Mouse (Mus musculus): ENCODE measurements at regions not wholly inside any gene's neighbourhood (a gene's known extent, or its start where the extent isn't known, plus 50 kb on each side); places are given as distances from the start of the nearest gene placed in this dataset.
A peak's percentile ranks its signal among the peaks of the same experiment; 100 is the strongest.

DNA sequence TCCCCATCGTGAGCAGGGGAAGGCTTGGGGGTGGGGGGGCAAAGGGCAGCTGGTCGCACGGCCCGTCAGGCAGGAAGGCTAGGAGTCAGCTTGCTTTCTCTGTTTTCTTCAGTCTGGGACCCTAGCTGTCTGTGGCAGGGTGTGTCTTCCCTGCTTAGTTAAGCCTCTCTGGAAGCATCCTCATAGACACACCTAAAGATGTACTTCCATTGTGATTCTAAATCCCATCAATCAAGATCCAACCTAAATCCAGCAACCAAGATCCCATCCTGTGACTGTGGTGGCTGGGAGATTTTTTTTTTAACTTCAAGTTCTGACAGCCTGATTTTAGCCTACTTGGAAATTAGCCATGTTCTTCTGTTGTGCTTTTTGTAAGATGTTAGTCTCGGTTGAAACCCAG, 69.9 kb upstream of the Ankrd55 start:
- DNase-seq (ENCODE audit: low read depth, low spot score) = peak; percentile 36

DNA sequence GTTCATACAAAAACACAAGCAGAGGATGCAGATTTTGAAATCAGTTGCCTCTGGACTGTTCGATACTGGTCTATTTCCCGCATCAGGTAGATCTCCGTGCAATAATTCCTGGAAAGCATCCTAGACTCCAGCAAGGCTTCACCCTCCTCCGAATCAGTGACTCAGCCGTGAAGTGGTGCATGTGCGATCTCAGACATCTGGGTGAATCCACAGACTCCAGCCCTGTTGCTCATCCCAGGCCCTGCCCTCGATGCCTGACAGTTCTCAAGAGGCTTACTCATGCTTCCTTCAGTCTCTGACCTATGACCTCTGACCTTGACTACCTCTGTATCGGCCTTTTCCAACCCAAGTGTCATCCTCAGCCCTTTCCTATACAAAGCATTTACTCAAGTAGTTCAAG, 68.1 kb upstream of the Ankrd55 start:
- DNase-seq (ENCODE audit: low read depth, low spot score) = no peak

DNA sequence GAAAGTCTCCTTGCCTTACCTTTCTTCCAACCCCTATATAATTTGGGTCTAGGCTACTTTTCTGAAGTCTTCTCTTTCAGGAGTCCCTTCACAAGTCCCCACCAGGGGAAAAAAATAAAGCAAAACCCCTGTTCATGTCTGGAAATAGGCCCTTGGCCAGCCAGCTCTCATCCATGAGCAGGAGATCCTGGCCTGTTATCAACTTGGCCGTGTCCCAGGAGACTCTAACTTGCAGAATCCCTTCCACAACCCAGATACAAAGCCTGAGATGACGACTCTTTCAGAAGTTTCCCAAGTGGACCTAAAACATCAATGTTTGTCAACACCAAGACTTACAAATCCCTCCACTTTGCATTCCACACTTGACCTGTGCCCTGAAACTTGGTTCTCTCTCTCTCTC, 64.6 kb upstream of the Ankrd55 start:
- no peak for DNase-seq (ENCODE audit: low read depth, low spot score)

DNA sequence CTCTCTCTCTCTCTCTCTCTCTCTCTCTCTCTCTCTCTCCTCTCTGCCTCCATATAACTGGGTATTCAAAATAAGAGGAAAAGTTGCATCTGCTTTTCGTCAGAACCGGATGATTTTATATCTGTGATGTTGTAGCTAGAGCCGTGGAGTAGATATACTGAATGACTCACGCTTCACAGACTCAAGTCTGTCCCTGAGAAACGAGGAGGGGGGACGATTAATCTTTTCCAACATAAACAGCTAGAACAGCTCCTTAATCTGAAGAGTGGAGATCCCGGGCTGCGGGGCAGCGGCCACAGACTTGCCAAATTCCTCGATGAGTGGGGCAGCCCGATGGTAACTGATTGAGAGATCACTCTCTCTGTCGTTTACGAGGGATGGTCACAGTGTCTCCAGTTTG, 60.5 kb upstream of the Ankrd55 start:
- no peak for DNase-seq (ENCODE audit: low read depth, low spot score)

DNA sequence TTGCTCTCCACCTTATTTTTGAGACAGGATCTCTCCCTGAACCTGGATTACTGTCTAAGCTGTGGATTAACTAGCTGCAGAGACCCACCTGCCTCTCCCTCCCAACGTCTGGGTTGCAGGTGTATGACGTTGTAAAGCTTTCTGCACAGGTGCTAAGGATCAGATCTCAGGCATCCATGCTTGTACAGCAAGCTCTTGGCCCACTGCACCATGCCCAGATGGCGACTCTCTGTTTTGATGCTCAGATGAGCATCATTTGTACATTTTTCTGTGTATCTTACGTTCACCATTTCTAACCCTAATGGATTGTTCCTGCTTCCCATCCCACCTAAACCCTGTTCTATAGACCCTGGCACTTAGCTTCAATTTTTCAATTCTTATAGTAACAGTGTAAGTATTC, 59.4 kb upstream of the Ankrd55 start:
- DNase-seq (ENCODE audit: low read depth, low spot score) = no peak

DNA sequence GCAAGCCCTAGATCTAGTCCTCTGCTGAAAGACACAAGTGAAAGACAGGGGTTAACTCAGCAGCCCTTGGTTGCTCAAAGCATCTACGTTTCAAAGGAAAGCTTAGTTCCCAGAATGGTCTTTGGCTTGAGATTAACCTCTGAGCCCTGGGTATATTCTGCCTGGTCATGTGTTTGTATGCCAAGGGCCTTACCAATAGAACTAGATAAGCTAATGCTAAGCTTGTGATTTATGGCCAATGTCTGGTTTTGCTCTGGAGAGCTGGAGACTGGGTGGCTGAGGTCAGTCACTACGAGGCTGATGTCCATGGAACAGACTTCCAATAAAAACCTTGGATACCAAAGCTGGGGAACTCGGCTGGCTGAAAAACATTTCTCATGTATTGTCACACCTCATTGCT, 58.1 kb upstream of the Ankrd55 start:
- no peak for DNase-seq (ENCODE audit: low read depth, low spot score)

DNA sequence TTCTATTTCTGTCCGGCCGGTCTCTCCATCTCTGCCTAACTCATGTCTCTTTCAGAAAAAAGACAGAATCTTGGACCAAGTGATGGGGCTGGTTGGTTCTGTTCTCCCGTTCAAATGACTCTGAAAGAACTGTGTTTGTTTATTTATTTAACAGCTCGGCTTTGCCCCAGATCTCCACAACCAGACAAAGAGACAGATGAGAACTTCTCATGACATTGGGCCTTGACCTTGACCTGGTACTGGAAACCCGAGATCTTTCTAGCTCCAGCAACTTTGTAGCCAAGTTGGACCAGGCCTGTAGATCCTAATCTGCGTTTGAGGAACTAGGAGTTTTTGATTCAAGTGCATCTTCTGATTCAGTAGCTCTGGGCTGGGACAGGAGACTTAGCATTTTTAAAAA, 53.6 kb upstream of the Ankrd55 start:
- no peak for DNase-seq (ENCODE audit: low read depth, low spot score)

DNA sequence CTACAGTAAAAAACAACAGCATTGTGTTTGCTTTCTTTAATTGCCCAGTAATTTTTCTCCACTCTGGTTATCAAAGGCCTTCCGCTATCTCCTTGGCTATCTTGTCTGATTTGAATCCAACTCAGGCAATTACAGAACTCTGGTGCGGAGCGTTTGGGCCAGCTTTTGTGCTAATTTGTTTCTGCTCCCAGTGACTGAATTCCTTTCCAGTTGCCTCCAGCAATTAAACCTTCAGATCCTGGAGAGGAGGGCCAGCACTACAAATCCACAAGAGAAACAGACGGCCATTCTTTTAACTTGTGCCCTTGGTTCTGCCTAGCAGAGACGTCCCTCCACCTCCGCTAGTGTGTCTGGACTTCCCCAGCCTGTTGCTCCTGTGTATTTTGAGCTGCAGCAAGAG, 51.3 kb upstream of the Ankrd55 start:
- DNase-seq (ENCODE audit: low read depth, low spot score) = no peak

DNA sequence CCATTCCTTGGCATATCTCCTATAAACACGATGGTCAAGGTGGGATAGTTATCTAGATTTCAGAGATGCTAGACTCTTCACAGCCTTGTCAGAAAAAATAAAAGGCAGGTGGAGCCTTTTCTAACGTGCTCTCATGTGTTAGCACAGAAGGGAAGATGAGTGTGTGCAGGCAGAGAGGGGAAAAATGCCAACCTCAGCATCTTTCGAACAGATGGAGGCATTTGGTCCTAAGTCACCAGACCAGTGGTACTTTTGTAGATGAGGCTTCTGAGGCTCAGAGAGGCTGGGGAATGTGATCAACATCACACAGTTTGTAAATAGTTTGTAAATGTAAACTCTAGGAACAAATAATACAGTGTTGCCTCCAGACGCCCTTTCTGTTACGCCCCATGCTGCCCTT, 50.9 kb upstream of the Ankrd55 start:
- no peak for DNase-seq (ENCODE audit: low read depth, low spot score)

DNA sequence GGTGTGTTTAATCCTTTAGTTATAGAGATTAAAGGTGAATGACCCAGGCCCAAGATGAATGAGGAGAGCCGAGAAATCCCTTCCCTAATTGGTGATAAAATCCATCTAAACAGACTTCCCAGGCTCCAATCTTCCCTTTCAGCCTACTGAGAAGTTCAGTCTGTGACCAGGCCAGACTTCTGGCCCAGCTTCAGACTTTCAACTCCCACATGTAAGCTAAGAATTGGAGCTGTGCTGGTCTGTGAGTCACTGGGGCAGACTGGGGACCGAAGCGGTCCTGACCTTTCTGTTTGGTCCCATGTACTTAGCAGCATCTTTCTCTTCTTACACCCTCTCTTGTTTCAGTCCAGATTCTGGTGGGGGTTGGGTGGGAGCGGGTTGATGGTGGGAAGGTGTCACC, 50.3 kb upstream of the Ankrd55 start:
- DNase-seq (ENCODE audit: low read depth, low spot score) = no peak

All from R1 (cell line).